Mouse (Mus musculus): Measurements from ENCODE around the gene Dnah10. TPM values are rescaled to one million over a fixed set of nuclear protein-coding genes. Genes with fewer than 3 reads are reported as not detected.

Gene Dnah10
- polyA plus RNA-seq, 2 experiments from 2014 or later: not detected

DNA sequence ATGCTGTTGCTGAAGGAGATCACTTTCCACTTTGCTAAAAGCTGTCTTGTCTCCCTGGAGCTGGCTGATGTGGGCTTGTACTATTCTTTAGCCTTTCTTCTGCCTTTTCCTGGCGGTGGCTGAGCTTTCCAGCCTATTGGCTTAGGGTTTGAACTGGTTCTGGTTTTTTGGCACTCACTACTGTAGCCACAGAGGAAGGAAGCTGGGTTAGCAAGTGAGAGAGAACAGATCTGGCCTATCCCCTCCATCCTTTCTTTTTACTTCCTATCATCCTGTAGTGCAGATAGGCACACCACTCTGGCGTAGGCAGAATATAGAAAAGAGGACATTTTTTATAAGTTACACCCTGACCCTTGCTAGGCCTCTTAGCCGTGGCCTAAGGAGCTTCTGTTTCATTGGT lies 148.2 kb downstream of the Dnah10 start:
- ATAC-seq: peak; percentile 61

DNA sequence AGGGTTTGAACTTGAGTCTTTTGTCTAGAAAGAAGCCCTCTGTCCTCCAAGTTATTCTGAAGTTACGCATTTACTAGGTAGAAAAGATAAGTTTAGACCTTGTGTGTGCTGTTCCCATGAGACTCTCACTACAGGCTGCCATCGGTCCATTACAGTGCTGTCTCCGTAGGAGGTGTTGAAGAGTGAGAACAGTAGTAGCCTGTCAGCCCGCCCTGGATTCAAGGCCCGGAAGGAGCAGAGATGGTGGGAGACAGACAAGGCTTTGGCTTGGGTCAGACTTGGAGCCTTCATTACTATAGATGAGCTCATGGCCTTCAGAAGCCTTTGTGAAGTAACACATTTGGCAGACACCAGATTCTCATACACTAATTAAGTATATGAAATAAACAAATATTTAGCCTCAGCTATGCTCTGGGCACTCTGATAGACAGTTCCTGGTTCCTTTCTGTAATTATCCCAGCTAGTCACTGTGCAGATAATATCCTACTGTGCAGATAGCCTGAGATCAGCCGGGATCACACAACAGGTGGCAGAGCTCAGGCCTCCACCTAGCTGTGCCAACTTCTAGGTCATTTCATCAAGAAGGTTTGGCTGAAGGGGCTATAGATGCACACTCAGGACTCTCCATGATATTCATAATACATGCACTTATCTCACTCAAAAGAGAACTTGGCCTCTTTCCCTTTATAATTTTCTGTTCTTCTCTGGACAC lies 149.2 kb downstream of the Dnah10 start:
- no peak for ATAC-seq

DNA sequence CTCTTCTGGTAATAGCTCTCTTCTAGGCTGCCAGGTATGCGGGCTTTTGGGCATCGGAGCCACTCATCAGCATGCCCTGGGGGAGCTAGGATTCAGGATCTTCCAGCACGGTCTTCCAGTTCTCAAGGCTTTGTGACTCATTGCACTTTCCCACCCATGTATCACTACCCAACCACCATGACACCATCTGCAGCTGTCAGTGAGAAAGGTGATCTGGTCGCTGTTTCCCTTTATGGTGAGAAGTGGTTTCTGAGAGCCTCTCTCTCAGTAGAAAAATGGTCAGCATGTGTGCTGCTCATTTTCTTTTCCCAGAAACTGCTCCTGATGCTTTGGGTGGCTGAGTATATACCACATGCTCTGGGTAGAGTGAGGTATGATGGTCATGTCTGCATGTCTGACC lies 154.4 kb downstream of the Dnah10 start:
- no peak for ATAC-seq

DNA sequence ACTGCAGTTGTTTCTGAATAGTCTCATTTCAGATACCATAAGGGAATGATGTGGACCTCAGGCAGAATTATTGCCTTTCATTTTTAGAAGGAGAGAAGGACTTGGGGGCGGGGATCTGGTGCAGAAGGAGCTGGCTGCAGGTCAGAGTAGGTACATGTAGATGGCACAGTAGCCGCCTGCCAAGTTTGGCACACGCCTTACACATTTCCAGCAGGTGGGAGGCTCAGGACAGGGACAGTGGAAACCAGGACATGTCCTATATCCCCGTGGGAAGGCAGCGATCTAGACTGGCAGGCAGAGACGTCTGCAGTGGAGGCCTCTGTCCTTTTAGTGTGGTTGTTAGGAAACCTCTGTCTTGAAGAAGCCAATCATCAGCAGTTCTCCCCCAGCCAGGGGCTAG lies 154.9 kb downstream of the Dnah10 start:
- ATAC-seq: no peak

DNA sequence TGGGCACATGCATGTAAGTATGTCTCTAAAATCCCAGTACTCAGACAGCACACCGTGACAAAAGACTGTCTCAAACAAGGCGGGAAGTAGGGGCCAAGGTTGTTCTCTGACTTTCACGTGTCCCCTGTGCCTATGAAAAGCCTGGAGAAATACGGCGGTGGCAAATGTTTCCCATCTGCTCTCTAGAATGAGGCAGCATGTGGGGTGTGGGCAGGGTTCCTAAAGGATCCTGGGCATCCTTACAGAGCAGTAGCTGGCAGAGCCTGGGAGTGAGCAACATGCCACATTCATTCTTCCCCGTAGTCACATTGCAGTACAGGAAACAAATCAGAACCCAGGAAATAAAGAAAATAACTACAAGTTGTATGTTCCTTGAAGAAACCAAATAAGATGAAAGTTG lies 159.0 kb downstream of the Dnah10 start:
- no peak for ATAC-seq

Other genes starting within 250 kb of the Dnah10 start
- 10 to 100 TPM; 69.3 to 73.3 TPM for gene Rilpl2, start 246.7 kb upstream of the Dnah10 start, polyA plus RNA-seq (2017; shearing (Covaris generic))
- 10 to 100 TPM in 1 of 2 experiments, 1 to 10 TPM in 1; 5.0 to 12.3 TPM for gene Snrnp35, start 242.0 kb upstream of the Dnah10 start, polyA plus RNA-seq (2017; shearing (Covaris generic))
- gene Rilpl1, start 193.7 kb upstream of the Dnah10 start, polyA plus RNA-seq (2017; shearing (Covaris generic)): under 1 TPM; 0.69 to 0.86 TPM
- gene Tmed2, start 184.4 kb upstream of the Dnah10 start, polyA plus RNA-seq (2017; shearing (Covaris generic)): 10 to 100 TPM; 67.0 to 80.4 TPM
- gene Ddx55, start 172.2 kb upstream of the Dnah10 start, polyA plus RNA-seq (2017; shearing (Covaris generic)): 10 to 100 TPM; 16.3 to 16.6 TPM
- 10 to 100 TPM; 49.2 to 55.6 TPM for gene Eif2b1, start 146.0 kb upstream of the Dnah10 start, polyA plus RNA-seq (2017; shearing (Covaris generic))
- 10 to 100 TPM; 52.7 to 61.3 TPM for gene Gtf2h3, start 145.9 kb upstream of the Dnah10 start, polyA plus RNA-seq (2017; shearing (Covaris generic))
- gene Atp6v0a2, start 96.5 kb upstream of the Dnah10 start, polyA plus RNA-seq (2017; shearing (Covaris generic)): 10 to 100 TPM; 25.5 to 32.0 TPM
- gene Ccdc92, start 137.3 kb downstream of the Dnah10 start, polyA plus RNA-seq (2017; shearing (Covaris generic)): 1 to 10 TPM; 5.3 to 6.3 TPM
- gene Zfp664, start 137.6 kb downstream of the Dnah10 start, polyA plus RNA-seq (2017; shearing (Covaris generic)): 10 to 100 TPM in 1 of 2 experiments, 1 to 10 TPM in 1; 8.1 to 11.3 TPM